In the genomic region with DNA sequence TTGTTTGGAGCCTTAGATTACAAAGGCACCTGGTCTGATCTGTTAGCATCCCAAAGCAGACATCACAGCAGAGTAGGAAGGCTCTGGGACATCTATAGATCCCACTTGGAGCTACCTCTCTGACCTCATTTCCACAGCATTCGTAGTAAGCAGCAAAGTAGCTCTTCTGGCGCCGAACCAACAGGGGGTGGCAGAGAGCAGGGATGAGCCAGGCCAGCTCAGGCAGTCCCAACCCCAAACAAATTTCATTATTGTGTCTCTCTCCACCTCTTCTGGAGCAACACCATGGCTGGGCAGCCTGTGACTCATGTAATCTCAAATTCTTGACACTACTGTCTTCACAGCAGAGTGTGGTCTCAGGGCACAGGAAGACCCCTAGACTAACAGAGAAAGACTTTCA, we compare ENCODE assay signal across 10 mouse cellular contexts. TPM values are rescaled to one million over a fixed set of nuclear protein-coding genes. Genes with fewer than 3 reads are reported as not detected.
DNase-seq lines count a peak whose midpoint lies in the region; ATAC-seq and TF ChIP-seq lines count a peak whose summit lies in the region.
"Had no signal": no experiment of that assay in that cellular context is flagged by ENCODE, and none has a peak within 500 bp of the region (broad histone marks: within the 10 kb centered on the region; RNA-seq: fewer than 3 reads in every experiment).

No protein-coding gene starts in this region.

- TF ChIP-seq CTCF in gastrocnemius, adult 2 months (IDR thresholded peaks at IDR 0.05) = peak; percentile 53

- peaks cover 9% of the 10 kb centered on the region for H3K27me3 ChIP-seq in hindbrain, embryonic 12.5 days
- peaks cover 24% of the 10 kb centered on the region for H3K27me3 ChIP-seq in midbrain, embryonic 13.5 days
- H3K27me3 ChIP-seq: limb, embryonic 12.5 days had no signal

- no peak overlapping the region for H3K4me3 ChIP-seq in gastrocnemius, adult 2 months
- no peak overlapping the region for H3K4me3 ChIP-seq in hindbrain, embryonic 12.5 days
- H3K4me3 ChIP-seq in midbrain, embryonic 13.5 days (replicated peaks) = no peak overlapping the region
- H3K4me3 ChIP-seq: limb, embryonic 12.5 days had no signal

- no peak overlapping the region for H3K4me2 ChIP-seq in hindbrain, embryonic 12.5 days (replicated peaks)
- H3K4me2 ChIP-seq in midbrain, embryonic 13.5 days (replicated peaks) = no peak overlapping the region
- H3K4me2 ChIP-seq: limb, embryonic 12.5 days had no signal

- peaks cover 3% of the 10 kb centered on the region; the same call in 1 of the 2 replicates for H3K4me1 ChIP-seq in hindbrain, embryonic 12.5 days
- H3K4me1 ChIP-seq in midbrain, embryonic 13.5 days (replicated peaks) = peaks cover 7% of the 10 kb centered on the region

- peak; percentile 52 for DNase-seq in gastrocnemius, adult 2 months
- DNase-seq in gastrocnemius, adult 8-10 months (ENCODE audit: low spot score in 2 of 2) = no peak
- peak; percentile 86 for DNase-seq in adrenal gland, postnatal 10 days
- DNase-seq in embryo, embryonic 9.5 days (ENCODE audit: extremely low spot score) = peak; percentile 63
- peak; percentile 20 to 67 for DNase-seq in left cerebral cortex, adult 9 months (ENCODE audit: low spot score in 2 of 2)
- DNase-seq in spleen, postnatal 10 days (ENCODE audit: low spot score in 2 of 2) = peak; percentile 48 to 80

- H3K9me3 ChIP-seq in hindbrain, embryonic 12.5 days (replicated peaks) = no peaks in the 10 kb centered on the region
- H3K9me3 ChIP-seq in midbrain, embryonic 13.5 days = no peaks in the 10 kb centered on the region
- H3K9me3 ChIP-seq: G1E; limb, embryonic 12.5 days had no signal

- peak; percentile 64 for ATAC-seq in hindbrain, embryonic 12.5 days (ENCODE audit: low FRiP score)
- peak; percentile 66 for ATAC-seq in midbrain, embryonic 13.5 days

- H3K36me3 ChIP-seq in hindbrain, embryonic 12.5 days = no peaks in the 10 kb centered on the region
- no peaks in the 10 kb centered on the region for H3K36me3 ChIP-seq in midbrain, embryonic 13.5 days
- H3K36me3 ChIP-seq: G1E; limb, embryonic 12.5 days had no signal

- no peak overlapping the region for H3K27ac ChIP-seq in gastrocnemius, adult 2 months
- no peak overlapping the region for H3K27ac ChIP-seq in hindbrain, embryonic 12.5 days
- no peak overlapping the region for H3K27ac ChIP-seq in midbrain, embryonic 13.5 days
- H3K27ac ChIP-seq: limb, embryonic 12.5 days had no signal

- 8% methylated on average over 3 of the region's 3 CpGs for WGBS in hindbrain, embryonic 12.5 days
- WGBS in midbrain, embryonic 13.5 days = 7% methylated on average over 3 of the region's 3 CpGs

- intact Hi-C loops in gastrocnemius, adult 2 months (cut with DNase I) = no loop called here

- no peak overlapping the region for H3K9ac ChIP-seq in hindbrain, embryonic 12.5 days
- no peak overlapping the region for H3K9ac ChIP-seq in midbrain, embryonic 13.5 days (replicated peaks)
- H3K9ac ChIP-seq: limb, embryonic 12.5 days had no signal

RNA-seq across cellular contexts. Expression of gene Nav2, which starts 19.8 kb away (rescaled TPM):
- total RNA-seq in gastrocnemius, adult 2 months (2021) = 10 to 100 TPM; 18.5 to 36.0 TPM
- 10 to 100 TPM; 15.9 to 30.8 (median 25.7) TPM for total RNA-seq in gastrocnemius, adult 8-10 months (2022)
- 10 to 100 TPM; 12.2 to 25.6 TPM for total RNA-seq in adrenal gland, postnatal 10 days (2021)
- 24.1 and 25.8 TPM in 2 replicates for polyA plus RNA-seq in hindbrain, embryonic 12.5 days (2016; fragmentation: Nextera tagmentation; extraction: Ambion mirVana)
- polyA plus RNA-seq in midbrain, embryonic 13.5 days (2015; fragmentation: Nextera tagmentation; extraction: Ambion mirVana) = 22.2 and 23.2 TPM in 2 replicates
- polyA plus RNA-seq: G1E had no signal

RNA-seq across cellular contexts. Expression of gene E2f8, which starts 47.0 kb away (rescaled TPM):
- total RNA-seq in gastrocnemius, adult 2 months (2021) = not detected
- total RNA-seq in gastrocnemius, adult 8-10 months (2022) = under 1 TPM in 2 of 4 experiments, not detected in 2; 0.16 to 0.34 TPM
- total RNA-seq in adrenal gland, postnatal 10 days (2021) = 10 to 100 TPM in 1 of 2 experiments, 1 to 10 TPM in 1; 8.4 to 10.1 TPM
- 11.1 and 12.0 TPM in 2 replicates for polyA plus RNA-seq in hindbrain, embryonic 12.5 days (2016; fragmentation: Nextera tagmentation; extraction: Ambion mirVana)
- polyA plus RNA-seq in midbrain, embryonic 13.5 days (2015; fragmentation: Nextera tagmentation; extraction: Ambion mirVana) = 5.0 and 5.9 TPM in 2 replicates

Comparison
In these comparisons a context has a peak if more than half of its experiments do, and no peak if none do; other contexts are left out.
1. DNase-seq: peak in gastrocnemius, adult 2 months (single experiment), adrenal gland, postnatal 10 days (single experiment), embryo, embryonic 9.5 days (single experiment), left cerebral cortex, adult 9 months (2 of 2) and spleen, postnatal 10 days (2 of 2); none in gastrocnemius, adult 8-10 months (0 of 2).
2. RNA of gene E2f8, which starts 47.0 kb away (total RNA-seq): 8.4 to 10.1 TPM in adrenal gland, postnatal 10 days; 0.16 to 0.34 TPM in gastrocnemius, adult 8-10 months and not detected in gastrocnemius, adult 2 months; every median in the first group is over 4 times any median in the second.